Mouse (Mus musculus) stomach, postnatal 0 days (tissue): ENCODE measurements around the gene Pepd.

Experiments used
- CTCF ChIP-seq: IDR thresholded peaks from 2 replicates; pipeline ENCODE4 v1.5.1; 2016; ENCODE audit warnings: antibody characterized with exemption, low read depth, mild to moderate bottlenecking, moderate library complexity
- EP300 ChIP-seq: optimal IDR thresholded peaks from 2 replicates; pipeline ENCODE3; 2016; ENCODE audit warnings: antibody characterized with exemption

DNA sequence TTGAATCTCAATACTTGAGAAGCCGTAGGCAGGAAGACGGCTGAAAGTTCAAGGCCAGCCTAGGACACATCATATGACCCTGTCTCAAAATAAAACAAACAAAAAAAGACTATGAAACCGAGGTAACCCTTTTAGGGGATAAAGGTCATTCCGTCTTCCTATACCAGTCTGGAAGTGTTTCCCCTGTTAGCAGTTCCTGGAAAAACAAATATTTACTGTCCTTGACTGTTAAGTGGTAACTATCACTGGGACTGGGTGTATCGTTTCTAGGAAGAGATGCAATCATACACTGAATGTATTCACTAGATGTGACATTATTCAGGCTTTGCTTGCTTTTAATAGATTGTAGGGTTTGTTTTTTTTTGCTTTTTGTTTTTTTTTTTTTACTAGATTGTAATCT, 178.4 kb downstream of the Pepd start:
- TF ChIP-seq CTCF (no peak), EP300 (no peak)
